Mouse (Mus musculus) Patski (cell line): ENCODE measurements around the gene Cyb5d1. TPM values are rescaled to one million over a fixed set of nuclear protein-coding genes. Genes with fewer than 3 reads are reported as not detected.

Experiments
- ATAC-seq: fragments of 100-300 bp; one replicate; pipeline ENCODE4 v1.8.0; 2021
- CTCF ChIA-PET: fragments of 350-600 bp; sonication (Branson Sonifier 250); formaldehyde crosslinking; loops from one replicate; lab custom pipeline; 2022; ENCODE audit warnings: inconsistent platforms; lab: Charles Lee
- POLR2A ChIA-PET: fragments of 350-600 bp; sonication (Branson Sonifier 250); formaldehyde crosslinking; loops from one replicate; lab custom pipeline; 2022; ENCODE audit warnings: antibody characterized with exemption, inconsistent platforms; lab: Charles Lee
- DNase-seq: peaks from one replicate; pipeline ENCODE4 v3.0.0-alpha.2; 2011; ENCODE audit warnings: low read depth, low spot score
- H3K27me3 ChIP-seq: fragments of 371-371 bp; one replicate; pipeline ENCODE4 v1.5.1; 2021
- CTCF ChIP-seq: fragments of 100-300 bp; IDR thresholded peaks from one replicate; pipeline ENCODE4 v1.5.1; 2021
- in situ Hi-C: fragments of 300-500 bp; cut with MboI; formaldehyde crosslinking; loops from 3 replicates; pipeline ENCODE4 v1.11.1; 2018; ENCODE audit warnings: low pct_unique_long_range_greater_than_20kb, mixed read lengths
- polyA plus RNA-seq: library from polyadenylated mRNA; unstranded; gene quantifications from one replicate; pipeline ENCODE4 v1.2.3, GENCODE M21; 2021

The Cyb5d1 gene
- polyA plus RNA-seq, 1 experiment from 2014 or later, result 28.1 TPM

DNA sequence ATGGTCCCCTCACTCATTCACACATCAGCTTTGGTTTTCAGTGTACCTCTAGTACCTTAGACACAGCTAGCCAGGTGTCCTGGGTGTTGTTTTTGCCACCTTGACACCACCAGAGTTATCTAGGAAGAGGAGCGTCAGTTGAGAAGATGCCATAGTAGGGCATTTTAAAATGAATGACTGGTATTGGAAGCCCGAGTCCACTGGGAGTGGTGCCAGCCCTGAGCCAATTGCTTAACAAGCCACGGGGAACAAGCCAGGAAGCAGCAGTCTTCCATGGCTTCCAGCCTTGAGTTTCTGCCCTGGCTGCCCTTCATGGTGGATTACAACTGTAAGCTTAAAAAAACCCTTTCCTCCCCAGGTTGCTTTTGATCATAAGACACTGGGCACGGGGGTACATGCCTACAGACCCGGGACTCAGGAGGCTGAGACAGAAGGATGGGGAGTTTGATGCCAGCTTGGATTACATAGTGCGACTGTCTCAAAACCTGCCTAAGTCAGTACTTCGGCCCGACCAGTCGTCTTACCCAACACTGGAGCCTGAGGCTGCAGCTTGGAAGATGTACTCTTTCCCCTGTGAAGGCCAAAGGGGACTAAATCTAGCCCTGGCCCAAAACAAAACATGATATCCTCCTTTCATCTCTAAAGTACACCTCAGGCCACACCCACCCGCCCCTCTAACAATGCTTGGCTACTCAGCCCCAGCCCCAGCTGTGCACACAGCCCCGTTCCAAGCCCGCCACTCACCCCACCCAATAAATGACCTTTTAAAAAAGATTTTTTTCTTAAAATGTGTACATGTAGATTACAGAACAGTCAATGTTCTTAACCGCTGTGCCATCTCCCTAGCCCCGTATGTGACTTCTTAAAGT is 5.7 kb downstream of the Cyb5d1 start:
- no peaks in the 10 kb centered on the region for H3K27me3 ChIP-seq
- ChIA-PET POLR2A (interaction anchor here (0.7 kb wide), 1 partner anchor 125 kb away, joined by 3 read pairs; no protein-coding TSS in a partner anchor), CTCF (interaction anchor here (0.8 to 1.9 kb wide), 4 partner anchors 14 to 131 kb away, joined by 3 to 11 read pairs (median 4); no protein-coding TSS in a partner anchor)
- TF ChIP-seq CTCF, result no peak
- in situ Hi-C loops, result loop anchor here (5.0 kb wide), 1 partner anchor 122 kb away; no protein-coding TSS in a partner anchor
- ATAC-seq (no peak), DNase-seq (no peak)

DNA sequence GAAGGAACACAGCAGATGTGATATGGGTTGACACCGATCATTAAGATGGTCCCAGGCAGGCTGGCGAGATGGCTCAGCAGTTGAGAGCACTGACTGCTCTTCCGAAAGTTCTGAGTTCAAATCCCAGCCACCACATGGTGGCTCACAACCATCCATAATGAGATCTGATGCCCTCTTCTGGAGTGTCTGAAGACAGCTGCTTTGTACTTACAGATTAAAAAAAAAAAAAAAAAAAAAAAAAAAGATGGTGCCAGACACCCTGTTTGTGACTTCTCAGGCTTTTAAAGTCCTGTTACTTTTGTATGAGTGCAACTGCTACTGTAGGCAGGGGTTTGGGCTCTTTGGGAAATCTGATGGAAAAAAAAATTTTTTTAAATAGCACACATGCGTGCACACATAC is 6.8 kb downstream of the Cyb5d1 start:
- H3K27me3 ChIP-seq, result no peaks in the 10 kb centered on the region
- ATAC-seq (no peak), DNase-seq (no peak)
- POLR2A ChIA-PET, result interaction anchor here (0.6 kb wide), 1 partner anchor 50 kb away, joined by 4 read pairs; no protein-coding TSS in a partner anchor
- in situ Hi-C loops, result loop anchor here (5.0 kb wide), 1 partner anchor 121 kb away; no protein-coding TSS in a partner anchor
- CTCF ChIA-PET, result interaction anchor here (1.6 to 1.9 kb wide), 2 partner anchors 119 to 130 kb away, joined by 4 to 11 read pairs; no protein-coding TSS in a partner anchor
- TF ChIP-seq CTCF, result no peak

DNA sequence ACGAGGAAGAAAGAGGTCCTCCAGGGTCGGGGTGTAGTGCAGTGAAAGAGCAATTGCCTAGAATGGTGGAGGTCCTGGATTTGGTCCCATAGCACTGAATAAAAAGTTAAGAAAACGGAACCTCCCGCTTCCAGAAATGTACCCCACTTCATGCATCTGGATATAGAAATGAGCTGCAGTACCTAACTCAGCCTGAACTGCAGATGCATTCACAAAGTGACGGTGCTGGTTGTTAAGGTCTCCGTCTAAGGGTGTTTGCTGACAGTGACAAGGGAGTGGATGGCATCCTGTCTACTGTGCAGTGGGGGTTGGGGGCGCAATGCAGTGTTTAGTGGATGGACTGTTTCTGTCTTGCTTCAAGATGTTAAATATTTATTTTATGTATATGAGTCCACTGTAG is 8.7 kb downstream of the Cyb5d1 start:
- POLR2A ChIA-PET, result no interaction called here
- CTCF ChIA-PET, result interaction anchor here (0.8 to 1.2 kb wide), 2 partner anchors 54 to 114 kb away, joined by 3 read pairs; no protein-coding TSS in a partner anchor
- DNase-seq, result no peak
- ATAC-seq, result no peak
- no peaks in the 10 kb centered on the region for H3K27me3 ChIP-seq
- no peak for TF ChIP-seq CTCF
- in situ Hi-C loops, result loop anchor here (5.0 kb wide), 1 partner anchor 119 kb away; no protein-coding TSS in a partner anchor

DNA sequence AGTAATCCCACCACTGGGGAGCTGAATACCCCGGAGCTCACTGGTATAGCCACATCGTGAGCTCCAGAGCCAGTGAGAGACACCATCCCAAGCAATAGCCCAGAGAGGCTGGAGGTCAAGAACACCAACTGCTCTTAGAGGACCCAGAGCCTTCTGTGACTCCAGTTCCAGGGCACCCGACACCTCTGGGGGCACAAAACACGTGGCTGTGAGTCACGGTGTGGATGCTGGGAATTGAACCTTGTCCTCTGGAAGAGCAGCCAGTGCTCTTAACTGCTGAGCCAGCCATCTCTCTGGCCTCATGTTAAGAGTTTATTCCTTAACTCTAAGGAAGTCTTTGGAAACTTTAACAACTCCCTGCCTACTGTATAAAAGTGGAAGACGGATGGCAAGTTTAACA is 10.5 kb downstream of the Cyb5d1 start:
- in situ Hi-C loops, result loop anchor here (5.0 kb wide), 1 partner anchor 118 kb away; no protein-coding TSS in a partner anchor
- no peak for DNase-seq
- ChIA-PET CTCF (interaction anchor here (1.6 kb wide), 1 partner anchor 116 kb away, joined by 6 read pairs; no protein-coding TSS in a partner anchor), POLR2A (no interaction called here)
- no peak for TF ChIP-seq CTCF
- no peaks in the 10 kb centered on the region for H3K27me3 ChIP-seq
- ATAC-seq, result no peak

DNA sequence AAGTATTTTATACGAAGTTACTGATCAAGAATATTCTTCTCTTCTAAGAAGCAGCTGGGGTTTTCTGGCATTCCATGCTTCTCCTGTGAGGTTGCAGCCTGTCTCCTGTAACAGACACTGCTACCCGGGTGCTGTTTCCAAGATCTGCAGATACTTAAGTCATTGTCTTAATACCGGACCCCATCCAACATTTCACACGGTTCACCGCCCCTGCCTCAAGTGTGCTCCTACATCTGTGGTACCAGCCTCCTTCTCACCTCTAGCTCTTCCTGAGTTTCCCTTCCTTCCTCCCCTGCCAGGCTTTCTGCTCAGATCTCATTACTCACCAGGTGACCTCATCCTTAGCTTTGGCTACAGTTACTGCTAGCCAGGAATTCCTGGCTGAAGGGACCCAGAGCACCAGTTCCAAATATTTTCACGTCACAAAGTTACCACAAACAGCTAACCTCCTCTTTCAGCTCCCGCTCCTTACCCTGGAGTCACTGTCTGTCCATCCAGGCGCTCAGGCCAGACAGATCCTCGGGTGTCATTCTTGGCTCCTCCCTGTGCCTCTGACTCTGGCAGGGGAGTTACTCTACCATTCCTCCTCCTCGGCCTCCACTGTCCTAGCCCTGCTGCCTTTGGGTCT is 12.8 kb downstream of the Cyb5d1 start:
- ChIA-PET CTCF (interaction anchor here (1.0 to 1.2 kb wide), 4 partner anchors 10 to 131 kb away, joined by 3 read pairs; no protein-coding TSS in a partner anchor), POLR2A (no interaction called here)
- ATAC-seq, result peak; percentile 81
- H3K27me3 ChIP-seq, result no peaks in the 10 kb centered on the region
- TF ChIP-seq CTCF, result no peak
- in situ Hi-C loops, result no loop called here
- peak; percentile 75 for DNase-seq

DNA sequence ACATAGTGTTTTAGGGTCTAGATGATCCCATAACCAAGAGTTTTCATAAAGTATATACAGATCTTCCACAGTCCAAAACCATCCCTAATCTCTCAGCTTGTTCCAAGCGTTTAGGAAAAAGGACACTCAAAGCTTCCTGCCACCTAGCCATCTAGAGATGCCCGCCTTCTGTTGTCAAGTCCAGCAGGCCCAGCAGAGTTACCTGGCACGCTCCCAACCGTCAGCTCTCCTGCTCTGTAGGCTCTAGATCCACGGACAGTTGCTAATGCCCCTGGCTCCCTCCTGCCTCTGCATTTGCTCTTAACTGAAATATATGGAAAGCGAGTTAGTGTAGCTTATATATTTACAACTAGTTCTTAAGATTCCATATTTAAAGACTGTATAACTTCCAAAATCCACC is 14.1 kb downstream of the Cyb5d1 start:
- DNase-seq (no peak), ATAC-seq (no peak)
- ChIA-PET POLR2A (no interaction called here), CTCF (no interaction called here)
- TF ChIP-seq CTCF, result no peak
- no peaks in the 10 kb centered on the region for H3K27me3 ChIP-seq
- in situ Hi-C loops, result no loop called here

DNA sequence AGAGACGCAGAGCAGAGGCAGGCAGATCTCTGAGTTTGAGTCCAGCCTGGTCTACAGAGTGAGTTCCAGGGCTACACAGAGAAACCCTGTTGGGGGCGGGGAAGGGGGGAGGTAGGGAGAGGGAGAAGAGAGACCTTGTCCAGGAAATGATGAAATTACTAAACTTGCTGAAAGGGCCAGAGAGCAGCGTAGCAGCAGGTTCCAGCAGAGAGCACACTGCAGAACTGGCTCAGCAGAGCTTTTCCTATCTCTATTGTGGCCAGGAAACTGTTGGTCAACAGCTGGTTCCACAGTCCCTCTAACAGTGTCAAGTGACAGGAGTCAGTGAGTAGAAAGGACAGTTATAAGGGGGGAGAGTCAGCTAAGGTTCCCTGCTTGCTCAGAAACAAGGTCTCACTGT is 15.8 kb downstream of the Cyb5d1 start:
- POLR2A ChIA-PET, result interaction anchor here (0.5 to 1.6 kb wide), 4 partner anchors 9 to 102 kb away, joined by 3 to 6 read pairs (median 4); no protein-coding TSS in a partner anchor
- in situ Hi-C loops, result no loop called here
- DNase-seq (no peak), ATAC-seq (no peak)
- no peak for TF ChIP-seq CTCF
- no peaks in the 10 kb centered on the region for H3K27me3 ChIP-seq
- CTCF ChIA-PET, result interaction anchor here (0.7 to 1.1 kb wide), 2 partner anchors 9 to 10 kb away, joined by 3 read pairs; partner anchors contain the start of gene Chd3

DNA sequence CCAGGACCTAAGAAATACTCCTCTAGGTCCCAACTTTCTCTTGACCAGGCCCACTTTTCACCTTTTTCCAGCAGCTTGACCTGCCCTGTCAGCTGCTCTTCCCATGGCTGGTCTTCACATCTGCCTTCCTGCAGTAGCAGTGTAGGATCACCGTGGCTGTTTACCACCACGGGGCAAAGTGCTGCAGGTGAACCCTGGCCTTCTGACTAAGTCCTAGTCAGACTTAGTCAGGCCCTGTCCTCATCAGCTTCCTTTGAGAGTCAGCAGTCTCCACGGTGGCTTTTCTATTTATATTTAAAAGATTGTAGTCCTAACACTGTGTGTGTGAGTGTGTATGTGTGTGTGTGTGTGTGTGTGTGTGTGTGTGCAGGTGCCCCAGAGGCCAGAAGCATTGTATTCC is 17.7 kb downstream of the Cyb5d1 start:
- ChIA-PET POLR2A (interaction anchor here (0.6 kb wide), 1 partner anchor 54 kb away, joined by 3 read pairs; the partner anchor contains the start of genes Cntrob and Trappc1), CTCF (no interaction called here)
- DNase-seq (no peak), ATAC-seq (no peak)
- no peak for TF ChIP-seq CTCF
- H3K27me3 ChIP-seq, result no peaks in the 10 kb centered on the region
- in situ Hi-C loops, result no loop called here

DNA sequence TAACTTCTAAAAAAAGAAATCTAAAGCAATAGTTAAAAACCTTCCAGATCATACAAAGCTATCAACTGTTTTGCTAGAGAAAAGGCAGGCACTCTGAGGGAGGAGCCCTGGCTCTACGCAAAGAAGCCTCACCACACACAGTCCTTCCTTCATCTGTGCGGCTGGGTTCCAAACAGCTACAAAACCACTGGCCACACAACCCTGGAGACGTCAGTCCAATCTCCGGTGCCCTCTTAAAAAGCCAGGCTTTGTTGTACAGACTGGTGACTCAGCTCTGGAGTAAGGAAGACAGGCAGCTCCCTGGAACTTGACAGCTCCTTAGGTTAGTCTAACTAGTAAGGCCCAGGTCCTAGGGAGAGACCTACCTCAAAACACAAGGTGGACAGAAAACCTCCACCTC is 19.8 kb downstream of the Cyb5d1 start:
- TF ChIP-seq CTCF, result no peak
- DNase-seq (no peak), ATAC-seq (no peak)
- H3K27me3 ChIP-seq, result no peaks in the 10 kb centered on the region
- CTCF ChIA-PET, result interaction anchor here (0.7 to 0.8 kb wide), 2 partner anchors 14 to 102 kb away, joined by 3 read pairs; no protein-coding TSS in a partner anchor
- POLR2A ChIA-PET, result no interaction called here
- in situ Hi-C loops, result no loop called here
